Mouse (Mus musculus) large intestine, adult 2 months (tissue): ENCODE measurements around the gene Slco2a1. TPM values are rescaled to one million over a fixed set of nuclear protein-coding genes. Genes with fewer than 3 reads are reported as not detected.
"Not testable (repeated sequence)": the region's sequence is repeated elsewhere in the genome, so short reads cannot be mapped to it uniquely, and the experiment has no call there.

ENCODE experiments used
- DNase-seq: peaks from one replicate; pipeline ENCODE4 v3.0.0-alpha.2; 2012; ENCODE audit warnings: low read depth, low spot score
- WGBS: fragments of 180-500 bp; shearing (Covaris S2); methylation state at CpG from one replicate; pipeline ENCODE4 v1.1.7; 2018; 5-methylcytosine and 5-hydroxymethylcytosine counted together
- polyA plus RNA-seq: library from polyadenylated mRNA; depleted of rRNA; stranded (reverse); fragments of >200 nt; gene quantifications from 2 replicates; pipeline ENCODE4 v1.2.3, GENCODE M21; 2012

Slco2a1 gene
- polyA plus RNA-seq, 1 experiment = 22.1 TPM

DNA sequence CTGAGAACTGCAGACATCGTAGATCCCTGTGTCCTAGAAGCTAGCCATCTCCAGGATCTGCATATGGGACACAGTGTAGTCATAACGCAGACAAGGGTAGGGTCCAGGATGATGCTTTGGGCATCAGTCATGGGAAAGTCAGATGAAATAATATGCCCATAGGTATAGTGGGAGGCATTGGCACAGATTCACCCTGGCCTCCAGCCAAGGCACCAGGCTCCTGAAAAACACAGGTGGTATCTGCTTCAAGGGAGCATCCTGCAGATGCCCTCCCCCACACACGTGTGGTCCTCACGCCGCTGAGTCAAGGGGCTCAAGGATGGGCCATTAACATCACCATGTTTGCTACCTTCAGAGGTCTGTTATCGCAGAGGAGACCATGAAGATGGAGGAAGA lies 83.7 kb downstream of the Slco2a1 start:
- no peak for DNase-seq
- WGBS = 90% methylated on average over 6 of the region's 6 CpGs

DNA sequence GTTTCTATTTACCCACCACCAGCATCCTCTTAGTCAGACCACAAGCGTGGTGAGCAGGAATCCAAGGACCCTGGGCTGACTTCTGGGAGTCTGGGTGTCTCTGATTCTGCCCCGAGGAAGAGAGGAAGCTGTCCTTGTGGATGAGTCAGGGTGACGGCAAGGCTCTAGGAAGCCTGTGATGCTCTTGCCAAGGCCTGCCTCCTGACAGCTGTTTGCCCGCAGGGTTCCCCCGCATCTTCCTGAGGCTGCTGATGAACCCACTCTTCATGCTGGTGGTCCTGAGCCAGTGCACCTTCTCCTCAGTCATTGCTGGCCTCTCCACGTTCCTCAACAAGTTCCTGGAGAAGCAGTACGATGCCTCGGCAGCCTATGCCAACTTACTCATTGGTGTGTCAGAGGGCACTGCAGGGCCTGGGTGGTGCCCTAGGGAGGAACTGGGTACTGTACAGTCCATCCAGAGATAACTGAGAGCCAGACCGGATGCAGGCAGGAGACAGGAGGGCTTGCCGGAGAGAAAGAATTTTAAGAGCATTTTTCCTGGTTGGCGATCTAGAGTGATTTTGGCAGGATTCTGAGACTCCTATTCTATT lies 84.5 kb downstream of the Slco2a1 start:
- DNase-seq = no peak
- 66% methylated on average over 11 of the region's 11 CpGs for WGBS

DNA sequence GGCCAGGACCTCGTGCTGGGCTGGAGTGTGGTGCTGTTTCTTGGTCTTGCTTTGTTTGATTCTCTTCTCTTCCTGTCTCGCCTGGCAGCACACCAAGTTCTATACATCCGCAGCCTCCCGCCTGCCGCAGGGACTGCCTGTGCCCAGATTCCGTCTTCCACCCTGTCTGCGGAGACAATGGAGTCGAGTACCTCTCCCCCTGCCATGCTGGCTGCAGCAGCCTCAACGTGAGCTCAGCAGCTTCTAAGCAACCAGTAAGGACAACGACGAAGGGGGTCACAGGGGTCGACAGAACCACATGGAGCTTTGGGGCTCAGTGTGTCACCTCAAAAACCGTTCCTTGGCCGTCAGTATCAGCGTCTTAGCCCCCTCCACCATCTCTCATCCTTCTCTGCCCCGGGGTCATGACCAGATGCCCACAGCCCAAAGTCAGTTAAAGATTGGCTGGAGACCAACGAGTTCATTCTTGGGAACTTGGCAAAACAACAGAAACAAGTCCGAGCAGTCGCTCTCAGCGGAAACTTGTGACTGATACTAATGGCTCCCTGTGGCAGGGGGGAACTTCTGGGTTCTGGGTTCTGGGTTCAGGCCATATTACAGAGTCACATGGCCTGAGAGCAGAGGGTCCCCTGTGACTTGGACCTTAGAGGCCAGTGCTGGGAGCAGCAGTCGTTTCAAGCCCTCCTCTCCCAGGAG lies 88.5 kb downstream of the Slco2a1 start:
- 76% methylated on average over 21 of the region's 21 CpGs for WGBS
- DNase-seq = no peak

DNA sequence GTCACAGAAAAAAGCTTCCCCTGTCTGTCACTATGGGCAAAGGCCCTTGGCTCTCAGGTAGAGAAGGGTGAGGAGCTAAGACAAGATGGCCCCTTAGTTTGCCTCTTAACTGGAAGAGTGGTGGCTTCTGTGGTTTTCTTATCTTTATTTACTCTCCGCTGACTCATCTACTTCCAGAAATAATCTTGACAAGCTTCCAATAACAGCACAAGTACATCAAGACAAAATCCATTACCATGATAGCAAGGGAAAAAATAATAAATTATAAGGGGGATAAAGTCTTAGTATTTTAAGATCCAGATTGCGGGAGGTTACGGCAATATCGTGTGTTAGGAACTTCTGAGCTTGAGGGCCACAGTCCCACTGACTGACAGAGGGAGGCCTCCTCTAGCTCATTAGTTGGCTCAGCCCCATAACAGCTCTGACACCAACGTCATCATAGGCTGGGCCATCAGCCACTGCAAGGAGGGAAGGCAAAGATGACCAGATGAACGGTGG lies 89.7 kb downstream of the Slco2a1 start:
- DNase-seq = no peak

GRCm38 (mm10) chr9:103080211-103080610 lies 91.7 kb downstream of the Slco2a1 start:
- WGBS = 66% methylated on average over 3 of the region's 3 CpGs

More for the DNA sequence above, 89.7 kb downstream of the Slco2a1 start:
- WGBS = 46% methylated on average over 6 of the region's 6 CpGs

GRCm38 (mm10) chr9:103082246-103082975 lies 93.9 kb downstream of the Slco2a1 start:
- no peak for DNase-seq
- 64% methylated on average over 8 of the region's 8 CpGs for WGBS

More at GRCm38 (mm10) chr9:103080211-103080610, 91.7 kb downstream of the Slco2a1 start:
- DNase-seq = no peak

- no peak for DNase-seq
- WGBS = 58% methylated on average over 3 of the region's 3 CpGs
Observed at GRCm38 (mm10) chr9:103083405-103083804, 94.9 kb downstream of the Slco2a1 start.

DNA sequence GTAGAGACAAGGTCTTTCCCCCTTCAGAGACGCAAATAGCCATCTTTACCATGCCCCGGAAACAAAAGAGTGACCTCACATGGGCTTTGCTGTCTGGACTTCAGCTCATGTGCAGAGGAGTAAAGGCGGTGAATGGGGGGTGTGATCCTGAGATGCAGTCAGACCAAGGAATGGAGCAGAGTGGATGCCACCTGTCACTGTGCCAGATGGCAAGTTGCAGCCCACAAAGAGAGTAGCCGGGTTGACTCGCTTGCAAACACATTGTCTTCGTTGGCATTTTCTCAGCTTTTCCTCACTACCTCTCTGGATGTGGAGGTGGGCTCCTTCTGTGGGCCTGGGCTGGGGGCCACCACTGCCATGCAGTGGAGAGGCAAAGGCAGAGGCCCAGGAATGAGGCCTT lies 98.2 kb downstream of the Slco2a1 start:
- 90% methylated on average over 6 of the region's 6 CpGs for WGBS
- DNase-seq = no peak

DNA sequence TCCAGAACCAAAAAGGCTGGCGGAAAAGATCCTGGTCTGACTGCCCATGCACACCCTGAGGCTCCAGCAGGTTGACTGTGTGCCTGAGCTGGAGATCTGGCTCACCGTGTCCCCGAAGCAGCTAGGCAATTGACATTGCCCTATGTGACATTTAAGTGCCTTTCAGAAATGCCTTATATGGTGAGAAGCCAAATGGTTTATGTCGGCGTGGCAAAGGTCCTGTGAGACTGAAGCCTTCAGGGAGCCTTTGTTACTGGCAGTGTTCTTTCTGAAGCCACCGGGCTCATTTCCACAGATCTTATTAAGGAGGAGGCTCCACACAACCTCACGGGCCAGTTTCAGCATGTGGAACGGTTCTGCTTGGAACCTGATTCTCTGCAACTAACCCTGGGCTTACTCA lies 98.8 kb downstream of the Slco2a1 start:
- DNase-seq = no peak
- WGBS = 59% methylated on average over 8 of the region's 8 CpGs

DNA sequence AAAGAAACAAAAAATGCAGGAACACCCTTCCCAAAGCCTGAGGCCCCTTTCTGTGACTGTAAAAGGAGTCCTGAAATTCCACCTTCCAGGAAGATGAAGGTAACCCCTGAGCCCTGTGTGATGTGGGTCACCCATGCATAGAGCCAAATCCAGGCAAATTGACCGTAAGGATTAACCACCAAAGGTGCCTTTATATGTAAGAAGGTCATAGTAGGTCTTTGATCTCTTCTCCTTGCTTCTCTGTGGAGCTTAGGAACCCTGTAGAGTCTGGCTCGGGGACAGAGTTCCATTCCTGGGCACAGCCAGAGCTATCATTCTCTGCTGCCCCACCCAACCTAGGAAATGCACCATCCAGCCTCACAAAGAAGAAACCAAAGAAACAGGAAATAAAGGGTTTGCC lies 100.1 kb downstream of the Slco2a1 start:
- WGBS = 58% methylated on average over 2 of the region's 2 CpGs
- DNase-seq = no peak

GRCm38 (mm10) chr9:103090116-103090875 lies 101.8 kb downstream of the Slco2a1 start:
- peak; percentile 86 for DNase-seq

GRCm38 (mm10) chr9:103091039-103091883 lies 102.7 kb downstream of the Slco2a1 start:
- 74% methylated on average over 16 of the region's 16 CpGs for WGBS
- no peak for DNase-seq

More at GRCm38 (mm10) chr9:103090116-103090875, 101.8 kb downstream of the Slco2a1 start:
- WGBS = 21% methylated on average over 9 of the region's 9 CpGs

GRCm38 (mm10) chr9:103092248-103092647 lies 103.7 kb downstream of the Slco2a1 start:
- WGBS = 2% methylated on average over 19 of the region's 19 CpGs
- DNase-seq = no peak

- 69% methylated on average over 3 of the region's 3 CpGs for WGBS
- DNase-seq = no peak
Observed at GRCm38 (mm10) chr9:103093681-103094080, 105.2 kb downstream of the Slco2a1 start.

DNA sequence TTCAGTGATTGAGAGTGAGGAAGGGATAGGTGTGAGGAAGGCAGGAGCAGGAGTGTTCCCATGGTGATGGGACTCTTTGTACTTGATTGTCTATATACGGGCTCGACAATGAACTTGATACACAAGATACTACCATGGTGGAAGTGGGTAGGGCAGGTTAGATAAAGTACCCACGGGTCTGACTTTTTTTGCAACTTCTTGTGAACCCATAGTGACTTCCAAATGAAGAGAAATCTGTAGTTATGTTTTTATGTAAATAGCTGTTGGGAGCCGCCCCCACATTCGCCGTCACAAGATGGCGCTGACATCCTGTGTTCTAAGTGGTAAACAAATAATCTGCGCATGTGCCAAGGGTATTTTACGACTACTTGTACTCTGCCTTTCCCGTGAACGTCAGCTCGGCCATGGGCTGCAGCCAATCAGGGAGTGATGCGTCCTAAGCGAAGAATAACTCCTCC lies 119.9 kb downstream of the Slco2a1 start:
- not testable (repeated sequence) for DNase-seq
- WGBS = 24% methylated on average over 9 of the region's 14 CpGs

- 35% methylated on average over 18 of the region's 18 CpGs for WGBS
- no peak for DNase-seq
Observed at GRCm38 (mm10) chr9:103108943-103109670, 120.6 kb downstream of the Slco2a1 start.

DNA sequence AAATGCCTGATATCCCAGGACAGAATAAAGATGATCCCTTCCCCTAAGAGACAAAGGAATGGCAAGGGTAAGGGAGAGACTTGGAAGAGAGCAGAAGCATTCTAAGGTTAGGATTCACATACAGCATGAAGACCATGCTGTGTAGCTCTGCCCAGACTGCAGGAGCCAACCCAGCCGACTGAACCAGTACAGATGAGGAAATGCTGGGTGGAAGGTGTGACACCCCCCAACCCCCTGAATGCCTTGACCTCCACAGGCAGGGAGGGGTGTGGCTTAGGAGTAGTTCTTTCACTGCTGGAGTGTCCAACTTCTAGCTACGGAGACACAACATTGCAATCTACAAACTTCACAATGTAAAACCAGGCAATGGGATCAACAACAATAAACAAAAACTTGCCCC lies 121.4 kb downstream of the Slco2a1 start:
- DNase-seq = no peak
- WGBS = 53% methylated on average over 2 of the region's 2 CpGs
